Mouse (Mus musculus) small intestine, adult 2 months (tissue): ENCODE measurements around the gene Spata17.

Experiments used
- CTCF ChIP-seq: fragments of 200-500 bp; IDR thresholded peaks from 2 replicates; pipeline ENCODE4 v1.5.1; 2012; ENCODE audit warnings: low read depth, mild to moderate bottlenecking, control low read depth, inconsistent platforms, low read length, moderate library complexity, mixed read lengths; ENCODE audit not compliant: insufficient replicate concordance, insufficient read length; ENCODE audit errors: extremely low read depth
- POLR2A ChIP-seq: fragments of 200-500 bp; IDR thresholded peaks from 2 replicates; pipeline ENCODE4 v1.6.1; 2012; ENCODE audit warnings: low read depth, mild to moderate bottlenecking, control low read depth, inconsistent platforms, low read length, moderate library complexity

DNA sequence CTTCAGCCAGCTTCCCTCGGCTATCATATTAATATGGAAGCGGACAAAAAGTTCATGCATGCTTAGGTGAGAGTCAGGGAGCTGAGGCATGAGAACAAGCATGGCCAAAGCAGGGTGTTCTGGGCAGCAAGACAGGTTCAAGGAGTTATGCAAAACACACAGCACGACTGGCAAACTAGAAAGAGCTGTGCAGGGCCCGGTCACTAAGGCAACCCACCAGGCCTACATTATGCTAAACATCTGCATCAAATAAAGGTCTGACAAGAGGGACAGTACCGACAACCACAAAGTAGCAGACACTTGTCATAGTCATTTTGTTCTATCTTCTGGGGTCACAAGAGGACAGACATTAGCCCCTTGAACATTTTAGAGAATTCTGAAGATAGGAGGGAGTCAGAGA is 61.6 kb downstream of the Spata17 start:
- TF ChIP-seq CTCF, result no peak
- TF ChIP-seq POLR2A, result no peak
